Mouse (Mus musculus) cortical plate, adult 2 months (tissue): ENCODE data around the gene Cdh23. TPM values are rescaled to one million over a fixed set of nuclear protein-coding genes. Genes with fewer than 3 reads are reported as not detected.

Experiments
- H3K27ac ChIP-seq: fragments of 200-500 bp; 2 replicates; pipeline ENCODE4 v1.5.1; 2012; ENCODE audit warnings: low read length, control low read depth, inconsistent platforms; ENCODE audit not compliant: insufficient read depth
- H3K4me1 ChIP-seq: fragments of 200-500 bp; 2 replicates; pipeline ENCODE4 v1.6.1; 2011; ENCODE audit warnings: low read length; ENCODE audit not compliant: control insufficient read depth, insufficient read depth
- H3K4me3 ChIP-seq: fragments of 200-500 bp; 2 replicates; pipeline ENCODE4 v1.5.1; 2011; ENCODE audit warnings: mild to moderate bottlenecking, low read length, control low read depth; ENCODE audit not compliant: insufficient read depth
- CTCF ChIP-seq: fragments of 200-500 bp; IDR thresholded peaks from 2 replicates; pipeline ENCODE4 v1.5.1; 2011; ENCODE audit warnings: mild to moderate bottlenecking, control low read depth, low read length; ENCODE audit not compliant: insufficient read depth; ENCODE audit errors: extremely low read depth
- POLR2A ChIP-seq: fragments of 200-500 bp; IDR thresholded peaks from 2 replicates; pipeline ENCODE4 v1.6.1; 2011; ENCODE audit warnings: mild to moderate bottlenecking, low read length, control low read depth; ENCODE audit not compliant: insufficient read depth; ENCODE audit errors: extremely low read depth
- polyA plus RNA-seq: library from polyadenylated mRNA; depleted of rRNA; stranded (reverse); fragments of >200 nt; gene quantifications from 2 replicates; pipeline ENCODE4 v1.2.3, GENCODE M21; 2012

The Cdh23 gene
- polyA plus RNA-seq, 1 experiment: 0.46 TPM

DNA sequence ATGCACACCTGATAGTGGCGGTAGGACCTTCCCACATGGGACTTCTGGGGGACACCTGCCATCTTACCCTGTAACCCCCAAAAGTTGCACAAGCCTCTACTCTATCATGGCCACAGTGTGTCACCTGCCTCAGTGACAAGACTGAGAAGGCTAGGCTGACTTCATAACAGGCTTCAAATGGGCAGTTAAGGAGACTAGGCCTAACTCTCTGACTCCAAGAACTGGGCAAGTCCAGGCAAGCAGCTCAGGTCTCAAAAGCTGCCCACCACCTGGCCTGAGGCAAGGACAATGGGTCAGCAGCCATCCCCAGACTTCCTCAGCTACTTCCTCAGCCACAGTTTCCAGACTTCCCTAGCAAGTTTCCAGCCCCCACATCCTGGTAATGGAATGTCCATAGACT is 39.4 kb upstream of the Cdh23 start:
- no peak overlapping the region for H3K27ac ChIP-seq
- H3K4me1 ChIP-seq: no peaks in the 10 kb centered on the region; the same call in 1 of the 2 replicates
- H3K4me3 ChIP-seq: no peak overlapping the region
- TF ChIP-seq CTCF: no peak
- no peak for TF ChIP-seq POLR2A

DNA sequence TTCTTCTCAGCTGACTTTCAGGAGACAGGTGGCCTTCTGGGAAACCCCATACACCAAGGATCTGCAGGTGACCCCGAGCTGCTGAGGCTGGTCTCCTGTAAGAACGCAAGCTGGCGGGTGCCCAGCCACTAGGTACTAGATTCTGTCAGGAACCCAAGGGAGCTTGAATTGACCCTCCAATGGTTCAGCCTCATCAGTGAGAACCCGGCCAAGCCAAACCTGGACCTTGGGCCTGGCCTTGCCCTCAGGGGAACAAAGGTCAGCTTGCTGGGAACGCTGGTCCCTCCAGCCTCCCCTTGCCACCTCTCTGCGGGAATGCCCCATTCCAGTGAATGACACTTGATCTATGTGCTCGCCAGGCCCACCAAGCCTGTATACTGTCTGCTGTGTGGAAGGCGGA is 37.2 kb upstream of the Cdh23 start:
- no peak for TF ChIP-seq CTCF
- no peak for TF ChIP-seq POLR2A
- Histone ChIP-seq H3K4me1 (no peaks in the 10 kb centered on the region; the same call in 1 of the 2 replicates), H3K27ac (no peak overlapping the region), H3K4me3 (no peak overlapping the region)

DNA sequence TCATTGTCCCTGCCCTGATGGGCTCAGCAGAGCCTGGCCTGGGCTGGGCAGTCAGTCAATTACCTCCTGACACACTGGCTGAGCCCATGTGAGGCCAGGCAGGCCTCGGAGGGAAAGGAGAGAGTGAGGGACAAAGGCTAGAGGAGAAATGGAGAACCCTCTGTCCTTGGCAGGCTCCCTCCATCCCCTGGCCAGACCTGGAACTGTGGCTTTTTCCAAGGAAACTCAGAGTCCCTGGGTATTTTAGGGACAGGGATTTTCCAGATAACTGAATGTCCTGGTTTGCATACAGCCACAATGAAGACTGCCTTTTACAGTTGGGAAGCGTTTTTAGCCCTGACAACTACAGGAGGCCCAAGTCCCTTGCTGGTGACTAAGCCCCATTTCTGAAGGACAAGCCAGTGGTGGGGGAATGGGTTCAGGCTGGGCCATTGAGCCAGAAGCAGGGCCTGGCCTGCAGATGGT is 36.1 kb upstream of the Cdh23 start:
- no peak for TF ChIP-seq POLR2A
- TF ChIP-seq CTCF: no peak
- Histone ChIP-seq H3K27ac (no peak overlapping the region), H3K4me3 (no peak overlapping the region), H3K4me1 (no peaks in the 10 kb centered on the region; the same call in 1 of the 2 replicates)

DNA sequence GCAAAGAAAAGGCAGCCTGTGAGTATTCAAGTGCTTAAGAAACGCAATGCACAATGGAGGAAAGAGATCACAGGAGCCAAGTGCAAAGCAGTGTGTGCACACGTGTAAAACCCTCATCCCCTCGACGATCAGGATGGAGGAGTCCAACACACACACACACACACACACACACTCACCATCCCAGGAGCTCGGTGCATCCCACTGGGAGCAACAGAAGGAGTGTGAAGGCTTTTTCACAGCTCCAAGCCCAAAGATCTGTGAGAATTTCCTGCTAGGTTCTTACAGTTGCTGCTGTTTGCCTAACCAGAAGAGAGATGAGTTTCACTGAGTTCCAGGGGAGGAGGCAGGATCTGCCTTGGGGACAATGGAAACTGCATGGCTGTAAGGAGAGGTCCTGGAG is 35.5 kb upstream of the Cdh23 start:
- TF ChIP-seq POLR2A: no peak
- Histone ChIP-seq H3K4me3 (no peak overlapping the region), H3K27ac (no peak overlapping the region), H3K4me1 (no peaks in the 10 kb centered on the region; the same call in 1 of the 2 replicates)

DNA sequence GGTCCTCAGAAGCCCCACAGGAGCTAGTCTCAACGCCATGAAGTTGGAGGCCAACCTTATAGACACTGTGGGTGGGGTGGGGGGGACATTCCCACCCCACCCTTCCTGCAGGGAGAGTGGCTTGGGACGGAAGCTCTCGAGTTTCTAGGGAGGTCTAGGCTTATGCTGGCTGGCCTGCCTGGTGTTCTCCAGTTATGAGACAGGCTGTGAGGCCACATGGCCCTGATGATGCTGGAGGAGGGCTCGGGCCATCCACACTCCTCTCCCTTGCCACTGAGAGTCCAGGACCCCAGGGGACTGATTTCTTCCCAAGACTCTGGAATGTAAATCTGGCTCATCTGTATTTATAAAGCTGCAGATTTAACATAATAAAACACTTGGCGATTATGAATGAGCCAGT is 31.0 kb upstream of the Cdh23 start:
- no peaks in the 10 kb centered on the region for H3K4me1 ChIP-seq
- no peak overlapping the region for H3K27ac ChIP-seq
- H3K4me3 ChIP-seq: no peak overlapping the region
- TF ChIP-seq POLR2A (no peak), CTCF (no peak)

DNA sequence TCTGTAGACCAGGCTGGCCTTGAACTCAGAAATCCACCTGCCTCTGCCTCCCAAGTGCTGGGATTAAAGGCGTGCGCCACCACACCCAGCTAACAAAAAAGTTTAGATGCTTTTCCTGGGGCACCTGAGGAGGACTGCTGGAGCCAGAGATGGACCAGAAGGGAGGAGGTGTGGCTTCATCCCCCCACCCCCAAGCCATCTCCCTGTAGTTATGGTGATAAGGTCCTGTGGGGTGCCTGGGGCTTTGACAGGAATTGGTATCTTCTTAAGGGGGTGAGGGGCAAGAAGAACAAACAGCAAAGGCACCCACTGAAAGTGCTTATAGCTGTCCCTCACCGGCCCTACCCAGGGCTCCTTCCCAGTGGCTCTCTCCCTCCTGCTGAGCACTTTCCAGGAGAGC is 30.6 kb upstream of the Cdh23 start:
- Histone ChIP-seq H3K27ac (no peak overlapping the region), H3K4me3 (no peak overlapping the region), H3K4me1 (no peaks in the 10 kb centered on the region)
- TF ChIP-seq POLR2A (no peak), CTCF (no peak)

DNA sequence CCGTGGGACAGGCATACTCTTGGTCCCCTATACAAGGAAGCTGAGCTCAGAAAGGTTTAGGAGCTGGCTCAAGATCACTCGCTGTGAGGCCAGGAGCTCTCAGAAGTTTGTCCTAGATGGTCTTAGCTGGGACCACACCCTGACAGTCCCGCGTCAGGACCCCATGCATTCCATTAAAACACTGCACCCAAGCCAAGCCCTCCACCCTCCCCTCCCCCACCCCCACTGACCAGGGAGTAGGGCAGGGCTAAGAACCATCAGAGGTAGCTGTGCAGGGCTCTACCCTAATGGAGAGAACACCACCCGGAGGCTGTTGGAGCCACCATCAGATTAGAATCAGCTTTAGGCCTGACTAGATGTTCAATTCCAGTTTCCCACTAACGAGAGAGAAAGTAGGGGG is 28.2 kb upstream of the Cdh23 start:
- Histone ChIP-seq H3K4me3 (no peak overlapping the region), H3K4me1 (no peaks in the 10 kb centered on the region), H3K27ac (no peak overlapping the region)
- TF ChIP-seq POLR2A (no peak), CTCF (no peak)

DNA sequence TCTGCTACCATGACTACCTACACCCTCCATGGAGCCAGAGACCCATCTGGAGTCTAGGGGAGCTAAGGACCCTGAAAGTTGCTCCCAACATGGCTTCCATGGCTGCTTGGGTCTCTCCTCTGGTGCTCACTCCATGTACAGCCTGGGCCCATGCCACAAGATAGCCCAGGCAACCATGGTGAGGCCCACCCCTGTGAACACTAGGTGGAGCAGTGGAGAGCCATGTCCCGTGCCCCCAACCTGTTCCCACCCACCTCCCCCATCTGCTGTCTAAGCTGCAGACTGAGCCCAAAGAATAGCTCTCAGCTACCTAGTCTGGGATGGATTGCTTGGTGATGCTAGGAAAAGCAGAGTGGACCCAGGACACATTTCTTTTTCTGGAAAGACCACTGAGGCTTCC is 27.1 kb upstream of the Cdh23 start:
- Histone ChIP-seq H3K4me1 (no peaks in the 10 kb centered on the region), H3K4me3 (no peak overlapping the region), H3K27ac (no peak overlapping the region)
- no peak for TF ChIP-seq CTCF
- TF ChIP-seq POLR2A: no peak

DNA sequence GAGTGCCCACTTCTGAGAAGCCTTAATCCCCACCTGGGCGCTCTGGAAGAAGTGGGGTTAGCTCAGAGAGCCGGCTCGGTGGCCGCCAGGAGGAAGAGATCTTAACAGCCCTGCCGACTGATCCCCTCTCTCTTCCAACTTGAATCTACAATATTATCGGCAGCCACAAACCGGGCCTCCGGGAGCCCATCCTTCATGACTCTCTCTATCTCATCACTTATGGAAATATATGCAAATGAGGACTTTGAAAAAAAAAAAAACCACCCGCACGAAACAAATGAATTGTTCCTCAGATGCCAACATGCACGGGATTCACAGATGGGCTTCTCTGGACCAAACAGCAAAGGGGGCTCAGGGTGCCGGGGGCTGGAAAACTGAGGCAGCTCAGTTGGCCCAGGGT is 25.4 kb upstream of the Cdh23 start:
- no peak overlapping the region for H3K27ac ChIP-seq
- no peak overlapping the region for H3K4me3 ChIP-seq
- no peaks in the 10 kb centered on the region for H3K4me1 ChIP-seq
- TF ChIP-seq POLR2A (no peak), CTCF (no peak)

DNA sequence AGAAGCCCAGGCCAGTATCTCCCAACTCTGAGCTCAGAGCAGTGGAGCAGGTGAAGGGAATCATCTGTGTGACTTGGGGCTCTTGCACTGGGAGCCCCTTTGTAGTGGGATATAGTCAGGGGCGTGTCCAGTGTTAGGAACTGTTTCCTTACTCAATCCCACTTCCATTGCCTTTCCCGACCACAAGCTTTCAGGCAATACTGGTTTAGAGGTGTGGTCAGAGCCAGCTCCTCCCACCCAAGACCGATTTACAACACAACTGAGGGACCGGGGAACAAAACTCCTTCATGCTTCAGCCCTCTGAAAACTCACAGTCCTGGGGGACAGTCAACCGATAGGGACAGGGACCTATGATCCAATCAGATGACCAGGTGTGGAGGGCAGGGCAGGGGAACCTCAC is 24.2 kb upstream of the Cdh23 start:
- H3K4me1 ChIP-seq: no peaks in the 10 kb centered on the region
- no peak overlapping the region for H3K4me3 ChIP-seq
- H3K27ac ChIP-seq: no peak overlapping the region
- TF ChIP-seq CTCF: no peak
- TF ChIP-seq POLR2A: no peak

DNA sequence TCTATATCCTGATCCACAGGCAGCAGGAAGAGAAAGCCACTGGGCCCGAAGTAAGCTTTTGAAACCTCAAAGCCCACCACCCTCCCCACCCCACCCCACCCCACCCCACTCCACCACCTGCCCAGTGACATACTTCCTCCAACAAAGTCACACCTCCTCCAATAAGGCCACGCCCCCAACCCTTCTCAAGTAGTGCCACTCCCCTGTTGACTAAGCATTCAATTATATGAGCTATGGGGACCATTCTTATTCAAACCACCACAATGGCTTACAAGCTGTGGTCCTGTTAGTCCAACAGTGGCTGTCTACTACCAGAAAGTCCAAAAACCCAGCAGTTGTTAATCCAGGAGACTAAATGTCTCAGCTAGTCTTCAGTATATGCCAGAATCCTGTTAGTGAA is 22.2 kb upstream of the Cdh23 start:
- H3K27ac ChIP-seq: no peak overlapping the region
- no peaks in the 10 kb centered on the region for H3K4me1 ChIP-seq
- TF ChIP-seq POLR2A: no peak
- no peak for TF ChIP-seq CTCF
- H3K4me3 ChIP-seq: no peak overlapping the region
